Comparison of ENCODE assay signal across 8 mouse cellular contexts in genomic region chr12:30884622-30885230, GRCm38 (mm10). TPM values are rescaled to one million over a fixed set of nuclear protein-coding genes. Genes with fewer than 3 reads are reported as not detected.
DNase-seq lines count a peak whose midpoint lies in the region; ATAC-seq lines count a peak whose summit lies in the region.

No protein-coding gene starts in this region.

- H3K4me1 ChIP-seq in embryonic facial prominence, embryonic 14.5 days (ENCODE audit: control insufficient read depth, insufficient read depth, low read length): 0 out of 2 replicates have a peak, but pooled peaks cover 7% of the 10 kb centered on the region
- peaks cover 14% of the 10 kb centered on the region for H3K4me1 ChIP-seq in limb, embryonic 10.5 days
- H3K4me1 ChIP-seq in neural tube, embryonic 15.5 days: peaks cover 17% of the 10 kb centered on the region

- peak overlapping the region; percentile 58 for H3K9ac ChIP-seq in embryonic facial prominence, embryonic 14.5 days (ENCODE audit: low read depth, low read length)
- H3K9ac ChIP-seq in neural tube, embryonic 15.5 days (replicated peaks): peak overlapping the region; percentile 17

- no peaks in the 10 kb centered on the region for H3K9me3 ChIP-seq in embryonic facial prominence, embryonic 14.5 days (ENCODE audit: control insufficient read depth, low read length)
- H3K9me3 ChIP-seq in limb, embryonic 10.5 days (replicated peaks): no peaks in the 10 kb centered on the region
- H3K9me3 ChIP-seq in neural tube, embryonic 15.5 days (replicated peaks): no peaks in the 10 kb centered on the region

- H3K36me3 ChIP-seq in embryonic facial prominence, embryonic 14.5 days (ENCODE audit: control insufficient read depth, insufficient read depth, low read length): no peaks in the 10 kb centered on the region
- H3K36me3 ChIP-seq in limb, embryonic 10.5 days: no peaks in the 10 kb centered on the region
- no peaks in the 10 kb centered on the region for H3K36me3 ChIP-seq in neural tube, embryonic 15.5 days

- H3K4me2 ChIP-seq in embryonic facial prominence, embryonic 14.5 days (ENCODE audit: low read depth, low read length): peak overlapping the region; percentile 99
- H3K4me2 ChIP-seq in neural tube, embryonic 15.5 days: peak overlapping the region; percentile 92

- peak; percentile 30; the same call in 1 of the 2 replicates for ATAC-seq in embryonic facial prominence, embryonic 14.5 days (ENCODE audit: low read depth)
- ATAC-seq in neural tube, embryonic 15.5 days (ENCODE audit: low FRiP score): peak; percentile 63
- ATAC-seq in erythroblast, adult 5-6 weeks (replicated peaks; ENCODE audit: low FRiP score, poor library complexity, severe bottlenecking): no peak

- peak overlapping the region; percentile 56 for H3K4me3 ChIP-seq in embryonic facial prominence, embryonic 14.5 days (ENCODE audit: low read depth, low read length)
- H3K4me3 ChIP-seq in limb, embryonic 10.5 days: peak overlapping the region; percentile 60
- peak overlapping the region; percentile 52 for H3K4me3 ChIP-seq in neural tube, embryonic 15.5 days (replicated peaks)

- DNase-seq in kidney, postnatal 10 days: peak; percentile 18
- no peak for DNase-seq in kidney, adult 8-10 months
- peak; percentile 10 for DNase-seq in embryonic facial prominence, embryonic 14.5 days (ENCODE audit: low spot score)
- DNase-seq in limb, embryonic 10.5 days (ENCODE audit: low spot score): no peak
- DNase-seq in layer of hippocampus, postnatal 36 days: no peak
- DNase-seq in layer of hippocampus, adult 9-10 months (ENCODE audit: low spot score): no peak

- H3K27me3 ChIP-seq in embryonic facial prominence, embryonic 14.5 days (replicated peaks; ENCODE audit: control insufficient read depth, insufficient read depth, low read length): peaks cover 47% of the 10 kb centered on the region
- H3K27me3 ChIP-seq in limb, embryonic 10.5 days (ENCODE audit: low read depth, poor library complexity, severe bottlenecking): peaks cover 74% of the 10 kb centered on the region
- H3K27me3 ChIP-seq in neural tube, embryonic 15.5 days (replicated peaks): peaks cover 48% of the 10 kb centered on the region

- WGBS in embryonic facial prominence, embryonic 14.5 days: 9% methylated on average over 32 of the region's 39 CpGs
- 10% methylated on average over 39 of the region's 39 CpGs for WGBS in limb, embryonic 10.5 days
- 8% methylated on average over 39 of the region's 39 CpGs for WGBS in neural tube, embryonic 15.5 days

- no peak overlapping the region for H3K27ac ChIP-seq in embryonic facial prominence, embryonic 14.5 days (replicated peaks; ENCODE audit: low read depth, low read length)
- H3K27ac ChIP-seq in limb, embryonic 10.5 days: peak overlapping the region; percentile 37
- H3K27ac ChIP-seq in neural tube, embryonic 15.5 days (replicated peaks): no peak overlapping the region

RNA-seq across cellular contexts. Expression of gene Alkal2, which starts 0.6 kb away (rescaled TPM):
- 4.6 and 5.6 TPM in 2 replicates for polyA plus RNA-seq in embryonic facial prominence, embryonic 14.5 days (2014; fragmentation: Nextera tagmentation; extraction: Ambion mirVana)
- polyA plus RNA-seq in limb, embryonic 10.5 days (2016; fragmentation: Nextera tagmentation; extraction: Ambion mirVana): 0.14 TPM in 1 of 2 replicates, not detected in the other
- 1.6 and 1.7 TPM in 2 replicates for polyA plus RNA-seq in neural tube, embryonic 15.5 days (2015; fragmentation: Nextera tagmentation; extraction: Ambion mirVana)
- total RNA-seq in layer of hippocampus, postnatal 36 days (2021): 1 to 10 TPM; 4.3 to 5.3 TPM
- not detected in 2 replicates for total RNA-seq in erythroblast, adult 5-6 weeks (2015; ENCODE audit: low replicate concordance)
- not detected in 2 replicates for total RNA-seq in erythroblast, adult 5-6 weeks (2017; ENCODE audit: low replicate concordance)

RNA-seq across cellular contexts. Expression of gene Acp1, which starts 26.7 kb away (rescaled TPM):
- polyA plus RNA-seq in embryonic facial prominence, embryonic 14.5 days (2014; fragmentation: Nextera tagmentation; extraction: Ambion mirVana): 145 and 153 TPM in 2 replicates
- polyA plus RNA-seq in limb, embryonic 10.5 days (2016; fragmentation: Nextera tagmentation; extraction: Ambion mirVana): 224 and 228 TPM in 2 replicates
- polyA plus RNA-seq in neural tube, embryonic 15.5 days (2015; fragmentation: Nextera tagmentation; extraction: Ambion mirVana): 100 and 114 TPM in 2 replicates
- 10 to 100 TPM; 58.5 to 63.9 TPM for total RNA-seq in layer of hippocampus, postnatal 36 days (2021)
- 89.7 and 118 TPM in 2 replicates for total RNA-seq in erythroblast, adult 5-6 weeks (2015; ENCODE audit: low replicate concordance)
- total RNA-seq in erythroblast, adult 5-6 weeks (2017; ENCODE audit: low replicate concordance): 157 and 168 TPM in 2 replicates

RNA-seq across cellular contexts. Expression of gene Sh3yl1, which starts 26.7 kb away (rescaled TPM):
- polyA plus RNA-seq in embryonic facial prominence, embryonic 14.5 days (2014; fragmentation: Nextera tagmentation; extraction: Ambion mirVana): 9.9 and 11.9 TPM in 2 replicates
- 8.6 and 12.6 TPM in 2 replicates for polyA plus RNA-seq in limb, embryonic 10.5 days (2016; fragmentation: Nextera tagmentation; extraction: Ambion mirVana)
- polyA plus RNA-seq in neural tube, embryonic 15.5 days (2015; fragmentation: Nextera tagmentation; extraction: Ambion mirVana): 44.7 and 48.6 TPM in 2 replicates
- 10 to 100 TPM; 12.6 to 13.0 TPM for total RNA-seq in layer of hippocampus, postnatal 36 days (2021)
- total RNA-seq in erythroblast, adult 5-6 weeks (2015; ENCODE audit: low replicate concordance): 36.7 and 76.9 TPM in 2 replicates
- 56.0 and 76.3 TPM in 2 replicates for total RNA-seq in erythroblast, adult 5-6 weeks (2017; ENCODE audit: low replicate concordance)

Comparison
In these comparisons a context has a peak if more than half of its experiments do, and no peak if none do; other contexts are left out.
1. DNase-seq: peak in kidney, postnatal 10 days (single experiment) and embryonic facial prominence, embryonic 14.5 days (single experiment); none in kidney, adult 8-10 months (0 of 2), limb, embryonic 10.5 days (single experiment), layer of hippocampus, postnatal 36 days (0 of 2) and layer of hippocampus, adult 9-10 months (single experiment).
2. Peak in every context shown above with its lines, with median percentiles within 50 percentile points of each other: H3K4me3 ChIP-seq.